Mouse (Mus musculus) bone marrow, adult 2 months (tissue): ENCODE data around the gene Rundc1.

Experiments used
- CTCF ChIP-seq: fragments of 200-500 bp; IDR thresholded peaks from 2 replicates; pipeline ENCODE4 v1.5.1; 2011; ENCODE audit warnings: low read length, control low read depth; ENCODE audit not compliant: control insufficient read depth, insufficient read depth
- POLR2A ChIP-seq: fragments of 200-500 bp; IDR thresholded peaks from 2 replicates; pipeline ENCODE4 v1.6.1; 2011; ENCODE audit warnings: low read depth, mild to moderate bottlenecking, control low read depth, low read length, borderline replicate concordance; ENCODE audit not compliant: control insufficient read depth

- TF ChIP-seq CTCF (no peak), POLR2A (no peak)
Observed at GRCm38 (mm10) chr11:101433396-101433795, 8.5 kb downstream of the Rundc1 start.
